In the genomic region with DNA sequence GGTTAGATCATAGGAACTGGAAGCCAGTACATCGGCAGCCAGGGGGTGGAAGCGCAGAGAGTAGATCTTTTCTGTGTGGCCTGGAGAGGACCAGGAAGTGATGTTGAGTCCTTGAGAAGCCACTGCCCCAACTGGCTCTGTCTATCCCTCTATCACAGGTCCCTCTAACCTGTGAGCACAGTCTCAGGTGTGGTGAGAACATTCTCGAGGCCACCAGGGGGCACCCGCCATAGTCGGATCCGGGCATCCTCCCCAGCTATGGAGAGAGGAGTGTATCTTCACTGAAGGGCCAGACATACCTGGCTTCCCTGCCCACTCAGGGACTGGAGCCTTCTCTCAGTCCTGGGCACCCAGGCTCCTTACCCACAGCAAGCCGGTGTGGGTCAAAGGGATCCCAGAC, we compare ENCODE assay signal across 1 mouse cellular context.
TF ChIP-seq lines count a peak whose summit lies in the region.

No protein-coding gene starts in this region.

TF ChIP-seq in MEL, 35 proteins besides CTCF, POLR2A, EP300 and RAD21 (continued from another document):
- no peak for TF ChIP-seq CHD1 (IDR thresholded peaks at IDR 0.05; ENCODE audit: low read depth, low read length)
- no peak for TF ChIP-seq GABPA (IDR thresholded peaks at IDR 0.05; ENCODE audit: low read depth, low read length)
- TF ChIP-seq JUND (IDR thresholded peaks at IDR 0.05; ENCODE audit: low read depth, low read length), result no peak
- no peak for TF ChIP-seq MYB (IDR thresholded peaks at IDR 0.05; ENCODE audit: low read depth, low read length)
